Mouse (Mus musculus): Measurements from ENCODE around the gene Avpr1b.
"Not testable (repeated sequence)": the region's sequence is repeated elsewhere in the genome, so short reads cannot be mapped to it uniquely, and the experiment has no call there.

Gene Avpr1b
- long read RNA-seq, experiment 1: 0 reads
- long read RNA-seq, experiment 2: 0 reads

DNA sequence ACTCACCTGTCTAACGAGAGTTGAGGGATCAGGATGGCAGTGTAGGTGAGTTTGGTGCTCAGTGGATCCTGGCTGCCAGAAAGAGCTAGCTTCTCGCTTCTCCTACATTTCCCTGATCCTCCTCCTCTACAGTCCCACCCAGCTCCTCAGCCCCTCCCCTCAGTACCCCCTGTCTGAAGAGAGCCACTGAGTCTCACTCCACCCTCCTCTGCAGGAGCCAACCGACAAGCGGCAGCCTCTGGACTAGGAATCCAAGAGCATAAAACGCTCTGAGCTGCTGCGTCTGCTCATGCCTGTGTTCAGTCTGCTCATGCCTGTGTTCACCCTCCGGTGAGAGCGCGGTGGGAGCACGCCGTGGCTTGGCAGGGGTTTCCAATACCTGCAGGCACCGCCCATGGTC lies at the start of gene Avpr1b:
Gene Avpr1b (plus strand): TSS at position 335 of the 400 bp plus-strand sequence.
- intact Hi-C loops (cut with DNase I): no loop called here

GRCm38 (mm10) chr1:131551956-131552355 lies 47.1 kb upstream of the Avpr1b start:
- intact Hi-C loops (cut with DNase I): no loop called here

DNA sequence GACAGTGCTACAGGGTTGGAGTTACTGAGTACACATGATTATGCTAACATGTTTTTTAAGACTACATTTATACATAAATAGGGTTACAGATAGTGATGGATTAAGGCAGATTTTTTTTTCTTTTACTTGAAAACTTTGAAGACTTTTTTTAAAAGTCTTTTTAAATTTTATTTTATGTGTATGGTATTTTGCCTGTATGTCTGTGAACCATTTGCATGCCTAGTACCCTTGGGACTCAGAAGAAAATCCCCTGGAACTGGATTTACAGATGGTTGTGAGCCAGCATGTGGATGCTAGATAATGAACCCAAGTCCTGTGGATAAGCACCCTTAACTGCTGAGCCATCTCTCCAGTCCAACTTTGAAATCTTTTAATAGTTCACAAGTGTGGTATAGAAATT lies 45.6 kb upstream of the Avpr1b start:
- intact Hi-C loops (cut with DNase I): no loop called here

DNA sequence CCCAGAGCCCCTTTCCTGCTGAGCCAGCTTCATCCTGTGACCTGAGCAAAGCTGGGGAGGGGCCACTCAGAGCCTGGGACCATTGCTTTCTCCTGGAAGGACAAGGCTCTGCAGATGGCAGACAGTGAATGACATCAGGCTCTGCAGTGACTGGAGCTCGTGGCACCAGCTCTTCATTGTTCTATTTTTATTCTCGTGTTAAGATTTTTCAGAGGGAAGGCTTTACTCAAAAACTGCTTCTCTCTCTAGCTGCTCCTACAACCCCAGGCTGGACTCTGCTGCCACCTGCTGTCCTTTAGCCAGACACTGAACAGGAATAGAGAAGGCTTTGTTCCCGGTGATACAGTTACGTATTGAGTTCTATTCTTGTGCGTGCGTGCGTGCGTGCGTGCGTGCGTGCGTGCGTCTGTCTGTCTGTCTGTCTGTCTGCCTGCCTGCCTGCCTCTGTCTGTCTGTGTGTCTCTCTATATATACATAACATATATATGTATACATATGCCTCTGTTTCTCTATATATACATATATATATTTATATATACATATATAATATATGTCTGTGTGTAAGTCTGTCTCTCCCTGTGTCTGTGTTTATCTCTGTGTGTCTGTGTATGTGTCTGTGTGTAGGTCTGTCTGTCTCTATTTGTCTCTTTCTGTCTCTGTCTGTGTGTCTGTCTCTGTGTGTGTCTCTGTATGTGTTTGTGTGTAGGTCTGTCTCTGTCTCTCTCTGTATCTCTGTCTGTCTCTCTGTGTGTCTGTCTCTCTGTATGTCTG lies 43.8 kb upstream of the Avpr1b start:
- intact Hi-C loops (cut with DNase I): loop anchor here (1.0 to 5.0 kb wide), 2 partner anchors 193 to 264 kb away; no protein-coding TSS in a partner anchor

- intact Hi-C loops (cut with DNase I): no loop called here
Observed at GRCm38 (mm10) chr1:131560500-131560899, 38.5 kb upstream of the Avpr1b start.

DNA sequence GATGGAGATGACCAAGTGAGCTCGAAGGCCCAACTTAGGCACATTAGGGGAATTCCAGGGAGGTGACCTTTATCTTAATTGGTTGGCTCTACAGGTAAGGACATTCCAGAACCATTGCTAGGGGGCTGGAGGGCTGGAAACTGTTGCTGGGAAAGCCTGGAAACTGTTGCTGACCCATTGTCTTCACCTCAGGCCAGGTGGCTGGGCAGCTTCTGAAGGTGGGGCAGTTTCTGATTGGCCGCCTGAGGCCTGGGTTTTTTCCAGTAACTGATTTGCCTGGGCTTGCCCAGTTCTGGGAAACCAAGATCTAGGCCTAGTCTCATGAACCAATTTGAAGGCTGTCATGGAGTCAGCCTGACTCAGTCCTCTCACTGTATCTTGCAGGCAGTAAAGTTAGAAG lies 37.0 kb upstream of the Avpr1b start:
- intact Hi-C loops (cut with DNase I): no loop called here

- intact Hi-C loops (cut with DNase I): not testable (repeated sequence)
Observed at GRCm38 (mm10) chr1:131566056-131566455, 33.0 kb upstream of the Avpr1b start.

- intact Hi-C loops (cut with DNase I): no loop called here
Observed at GRCm38 (mm10) chr1:131569721-131570120, 29.3 kb upstream of the Avpr1b start.

DNA sequence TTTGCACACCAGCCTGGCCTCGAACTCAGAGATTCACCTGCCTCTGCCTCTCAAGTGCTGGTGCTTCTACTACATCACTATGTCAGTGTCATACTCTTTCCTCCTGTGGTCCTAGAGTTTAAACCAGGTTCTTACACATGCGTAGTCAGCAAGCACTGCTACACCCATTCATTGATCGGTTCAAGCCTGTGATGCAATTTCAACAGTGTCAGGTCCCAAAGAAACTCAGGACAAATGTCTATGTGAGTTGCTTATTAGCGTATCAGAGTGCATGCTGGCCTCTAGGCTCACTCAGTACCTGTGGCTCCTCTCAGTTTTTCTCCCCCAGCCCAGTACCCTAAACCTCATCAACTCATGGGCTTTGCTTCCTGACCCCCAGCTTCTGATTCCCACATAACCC lies 28.6 kb upstream of the Avpr1b start:
- intact Hi-C loops (cut with DNase I): no loop called here

GRCm38 (mm10) chr1:131573721-131574120 lies 25.3 kb upstream of the Avpr1b start:
- intact Hi-C loops (cut with DNase I): no loop called here

DNA sequence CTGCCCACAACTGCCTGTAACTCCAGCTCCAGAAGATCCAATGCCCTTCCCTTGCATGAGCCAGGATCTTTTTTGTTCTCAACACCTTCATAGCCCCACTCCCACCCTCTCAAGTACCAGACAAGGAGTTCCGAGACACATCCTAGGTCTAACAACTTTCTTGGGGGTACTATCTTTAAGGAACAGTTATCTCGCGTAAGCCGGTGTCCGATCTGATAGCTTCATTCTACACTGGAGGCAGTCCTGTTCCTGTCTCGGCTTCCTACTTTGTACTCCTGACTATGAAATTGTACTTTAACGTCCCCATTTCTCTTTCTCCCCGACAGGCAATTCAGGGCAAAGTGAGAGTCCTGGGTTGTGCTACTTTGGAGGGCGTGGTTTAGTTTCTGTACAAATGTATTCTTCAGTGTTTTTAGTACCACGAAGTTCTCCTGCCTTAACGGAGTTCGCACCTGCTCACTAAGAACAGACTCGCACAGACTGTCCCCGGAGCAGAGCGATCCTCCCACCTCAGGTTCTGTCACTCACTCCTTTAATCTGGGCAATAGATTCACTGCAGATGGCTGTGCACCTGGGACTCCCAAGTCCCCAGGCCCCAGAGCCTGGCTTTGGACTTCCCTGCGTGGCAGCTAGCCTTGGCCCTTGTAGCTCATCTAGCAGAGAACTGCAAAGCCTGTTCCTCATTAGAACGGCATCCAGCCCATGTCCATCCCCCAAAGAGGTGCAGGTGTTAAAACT lies 19.9 kb upstream of the Avpr1b start:
- intact Hi-C loops (cut with DNase I): no loop called here

GRCm38 (mm10) chr1:131580389-131580788 lies 18.6 kb upstream of the Avpr1b start:
- intact Hi-C loops (cut with DNase I): no loop called here

GRCm38 (mm10) chr1:131583598-131583997 lies 15.4 kb upstream of the Avpr1b start:
- intact Hi-C loops (cut with DNase I): no loop called here

GRCm38 (mm10) chr1:131586836-131587235 lies 12.2 kb upstream of the Avpr1b start:
- intact Hi-C loops (cut with DNase I): no loop called here

DNA sequence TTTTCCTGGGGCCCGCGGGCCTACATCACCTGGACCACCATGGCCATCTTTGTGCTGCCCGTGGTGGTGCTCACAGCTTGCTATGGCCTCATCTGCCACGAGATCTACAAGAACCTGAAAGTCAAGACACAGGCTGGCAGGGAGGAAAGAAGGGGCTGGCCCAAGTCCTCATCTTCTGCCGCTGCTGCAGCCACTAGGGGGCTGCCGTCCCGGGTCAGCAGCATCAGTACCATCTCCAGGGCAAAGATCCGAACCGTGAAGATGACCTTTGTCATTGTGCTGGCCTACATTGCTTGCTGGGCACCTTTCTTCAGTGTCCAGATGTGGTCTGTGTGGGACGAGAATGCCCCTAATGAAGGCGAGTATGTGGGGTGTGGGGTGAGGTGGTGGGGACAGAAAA lies 1.3 kb downstream of the Avpr1b start:
- intact Hi-C loops (cut with DNase I): no loop called here

- intact Hi-C loops (cut with DNase I): loop anchor here (1.0 kb wide), 1 partner anchor 52 kb away; no protein-coding TSS in a partner anchor
Observed at GRCm38 (mm10) chr1:131606719-131607118, 7.7 kb downstream of the Avpr1b start.

DNA sequence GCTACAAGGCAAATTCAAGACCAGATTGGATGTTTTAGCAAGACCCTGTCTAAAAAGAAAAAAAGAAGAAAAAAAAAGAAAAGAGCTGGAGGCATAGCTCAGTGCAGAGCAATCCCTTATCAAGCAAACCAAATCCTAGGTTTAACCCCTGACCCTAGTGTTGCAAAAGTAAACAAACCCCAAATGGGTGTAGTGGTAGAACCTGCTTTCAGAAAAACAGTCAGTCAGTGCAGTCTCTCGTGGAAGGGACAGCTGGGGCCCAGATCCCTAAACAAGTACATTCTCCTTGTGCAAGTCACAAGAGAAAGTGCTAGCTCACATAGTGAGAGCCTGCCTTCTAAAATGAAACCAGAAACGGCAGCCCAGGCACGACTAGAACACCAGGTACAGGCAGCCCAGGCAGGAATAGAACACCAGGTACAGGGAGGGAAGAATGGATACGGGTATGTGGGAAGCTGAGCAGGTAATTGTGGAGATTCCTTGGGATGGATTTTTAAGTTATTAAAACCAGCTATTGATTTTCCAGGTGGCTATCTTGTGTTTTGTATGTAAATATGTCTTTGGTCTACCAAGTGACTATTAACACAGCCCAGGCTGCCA lies 13.6 kb downstream of the Avpr1b start:
- intact Hi-C loops (cut with DNase I): loop anchor here (5.0 kb wide), 1 partner anchor 155 kb away; no protein-coding TSS in a partner anchor

DNA sequence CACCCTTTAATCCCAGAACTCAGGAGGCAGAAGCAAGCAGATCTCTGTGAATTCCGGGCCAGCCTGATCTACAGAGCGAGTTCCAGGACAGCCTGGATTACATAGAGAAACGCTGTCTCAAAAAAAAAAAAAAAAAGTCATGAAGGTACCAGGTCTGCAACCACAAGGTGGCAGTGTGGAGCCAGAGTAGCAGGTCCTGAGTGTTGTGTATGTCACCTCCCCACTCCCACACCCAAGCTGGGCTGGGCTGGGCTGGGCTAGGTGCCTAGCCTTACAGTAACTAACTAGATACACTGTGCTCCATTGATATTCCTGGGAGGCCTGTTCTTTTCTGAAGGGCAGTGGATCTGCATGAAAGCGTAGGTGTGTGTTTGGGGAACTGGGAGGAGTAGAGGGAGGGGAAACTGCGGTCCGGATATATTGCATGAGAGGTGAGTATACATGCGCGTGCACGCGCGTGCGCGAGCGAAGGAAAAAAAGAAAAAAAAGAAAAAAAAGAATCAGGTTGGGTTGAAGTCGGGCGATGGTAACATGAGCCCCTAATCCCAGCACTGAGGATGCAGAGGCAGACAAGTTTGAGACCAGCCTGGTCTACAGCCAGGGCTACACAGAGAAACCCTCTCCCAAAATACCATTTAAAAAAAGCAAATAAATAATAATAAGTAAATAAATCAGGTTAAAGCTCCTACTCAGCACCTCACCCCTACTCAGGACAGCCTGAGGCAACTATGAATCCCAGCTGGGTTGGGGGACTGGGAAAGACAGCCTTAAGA lies 14.5 kb downstream of the Avpr1b start:
- intact Hi-C loops (cut with DNase I): loop anchor here (5.0 kb wide), 1 partner anchor 154 kb away; no protein-coding TSS in a partner anchor

GRCm38 (mm10) chr1:131614641-131615040 lies 15.6 kb downstream of the Avpr1b start:
- intact Hi-C loops (cut with DNase I): loop anchor here (5.0 kb wide), 1 partner anchor 153 kb away; no protein-coding TSS in a partner anchor

- intact Hi-C loops (cut with DNase I): no loop called here
Observed at GRCm38 (mm10) chr1:131616131-131616530, 17.1 kb downstream of the Avpr1b start.
